Mouse (Mus musculus) midbrain, embryonic 13.5 days (tissue): ENCODE results near the gene Rffl. TPM values are rescaled to one million over a fixed set of nuclear protein-coding genes. Genes with fewer than 3 reads are reported as not detected.

ENCODE experiments used
- ATAC-seq: fragments of 200-750 bp; cut with Nextera tagmentation; 2 replicates; pipeline ENCODE4 v1.8.0; 2017; ENCODE audit warnings: mild to moderate bottlenecking, moderate TSS enrichment, moderate library complexity
- H3K27ac ChIP-seq: fragments of 300-500 bp; sonication (generic); 2 replicates; pipeline ENCODE4 v1.5.1; 2015; ENCODE audit warnings: inconsistent platforms, mild to moderate bottlenecking, moderate library complexity
- H3K27me3 ChIP-seq: fragments of 300-500 bp; sonication (generic); 2 replicates; pipeline ENCODE4 v1.6.1; 2015; ENCODE audit warnings: mild to moderate bottlenecking, inconsistent platforms
- H3K36me3 ChIP-seq: fragments of 300-500 bp; sonication (generic); 2 replicates; pipeline ENCODE4 v1.6.1; 2015; ENCODE audit warnings: mild to moderate bottlenecking, inconsistent platforms
- H3K4me1 ChIP-seq: fragments of 300-500 bp; sonication (generic); replicated peaks from 2 replicates; pipeline ENCODE4 v1.6.1; 2015; ENCODE audit warnings: inconsistent platforms
- H3K4me2 ChIP-seq: fragments of 300-500 bp; sonication (generic); replicated peaks from 2 replicates; pipeline ENCODE4 v1.6.1; 2015; ENCODE audit warnings: moderate library complexity, mild to moderate bottlenecking, inconsistent platforms
- H3K4me3 ChIP-seq: fragments of 300-500 bp; sonication (generic); replicated peaks from 2 replicates; pipeline ENCODE4 v1.5.1; 2015; ENCODE audit warnings: mild to moderate bottlenecking, inconsistent platforms
- H3K9ac ChIP-seq: fragments of 300-500 bp; sonication (generic); replicated peaks from 2 replicates; pipeline ENCODE4 v1.6.1; 2015; ENCODE audit warnings: mild to moderate bottlenecking, inconsistent platforms
- H3K9me3 ChIP-seq: fragments of 300-500 bp; sonication (generic); 2 replicates; pipeline ENCODE4 v1.6.1; 2016; ENCODE audit warnings: mild to moderate bottlenecking, inconsistent platforms
- WGBS: fragments of 180-500 bp; shearing (Covaris S2); methylation state at CpG from one replicate; pipeline ENCODE4 v1.1.7; 2015; 5-methylcytosine and 5-hydroxymethylcytosine counted together
- polyA plus RNA-seq: library from polyadenylated mRNA; unstranded; fragments of >200 nt; fragmentation: Nextera tagmentation; extraction: Ambion mirVana; gene quantifications from 2 replicates; pipeline ENCODE4 v1.2.1, GENCODE M21; 2015

The Rffl gene
- polyA plus RNA-seq, 1 experiment from 2014 or later = 5.9 TPM

GRCm38 (mm10) chr11:82854111-82854510 lies 16.9 kb downstream of the Rffl start:
- H3K9me3 ChIP-seq = no peaks in the 10 kb centered on the region
- no peak overlapping the region for H3K4me2 ChIP-seq
- H3K27me3 ChIP-seq = no peaks in the 10 kb centered on the region
- WGBS = 89% methylated on average over 6 of the region's 6 CpGs
- peaks cover 27% of the 10 kb centered on the region for H3K4me1 ChIP-seq
- no peak for ATAC-seq
- no peak overlapping the region for H3K27ac ChIP-seq
- H3K4me3 ChIP-seq = no peak overlapping the region
- H3K36me3 ChIP-seq = no peaks in the 10 kb centered on the region
- no peak overlapping the region for H3K9ac ChIP-seq

- no peaks in the 10 kb centered on the region for H3K27me3 ChIP-seq
- H3K4me2 ChIP-seq = no peak overlapping the region
- H3K4me1 ChIP-seq = peaks cover 27% of the 10 kb centered on the region
Observed at GRCm38 (mm10) chr11:82852958-82853357, 18.1 kb downstream of the Rffl start.

GRCm38 (mm10) chr11:82852540-82852939 lies 18.5 kb downstream of the Rffl start:
- H3K27me3 ChIP-seq = no peaks in the 10 kb centered on the region
- no peaks in the 10 kb centered on the region for H3K9me3 ChIP-seq
- WGBS = 81% methylated on average over 10 of the region's 10 CpGs
- ATAC-seq = no peak
- H3K4me3 ChIP-seq = no peak overlapping the region
- H3K4me1 ChIP-seq = peaks cover 30% of the 10 kb centered on the region
- H3K27ac ChIP-seq = no peak overlapping the region
- no peak overlapping the region for H3K9ac ChIP-seq
- no peak overlapping the region for H3K4me2 ChIP-seq
- H3K36me3 ChIP-seq = no peaks in the 10 kb centered on the region

More at GRCm38 (mm10) chr11:82852958-82853357, 18.1 kb downstream of the Rffl start:
- H3K9me3 ChIP-seq = no peaks in the 10 kb centered on the region
- 88% methylated on average over 7 of the region's 7 CpGs for WGBS
- H3K36me3 ChIP-seq = no peaks in the 10 kb centered on the region
- no peak overlapping the region for H3K27ac ChIP-seq
- no peak overlapping the region for H3K4me3 ChIP-seq
- H3K9ac ChIP-seq = no peak overlapping the region
- no peak for ATAC-seq

GRCm38 (mm10) chr11:82852115-82852514 lies 18.9 kb downstream of the Rffl start:
- H3K4me1 ChIP-seq = peaks cover 35% of the 10 kb centered on the region
- H3K4me2 ChIP-seq = no peak overlapping the region
- 88% methylated on average over 11 of the region's 11 CpGs for WGBS
- no peak for ATAC-seq
- no peak overlapping the region for H3K4me3 ChIP-seq
- H3K9ac ChIP-seq = no peak overlapping the region
- no peaks in the 10 kb centered on the region for H3K9me3 ChIP-seq
- H3K27me3 ChIP-seq = no peaks in the 10 kb centered on the region
- no peak overlapping the region for H3K27ac ChIP-seq
- no peaks in the 10 kb centered on the region for H3K36me3 ChIP-seq

- H3K4me1 ChIP-seq = peaks cover 44% of the 10 kb centered on the region
- H3K27ac ChIP-seq = peak overlapping the region; percentile 58
- no peak for ATAC-seq
- no peaks in the 10 kb centered on the region for H3K9me3 ChIP-seq
- H3K27me3 ChIP-seq = no peaks in the 10 kb centered on the region
- H3K36me3 ChIP-seq = no peaks in the 10 kb centered on the region
- H3K9ac ChIP-seq = no peak overlapping the region
- H3K4me3 ChIP-seq = no peak overlapping the region
- H3K4me2 ChIP-seq = no peak overlapping the region
- 63% methylated on average over 5 of the region's 5 CpGs for WGBS
Observed at GRCm38 (mm10) chr11:82850259-82850658, 20.8 kb downstream of the Rffl start.

GRCm38 (mm10) chr11:82847571-82848000 lies 23.4 kb downstream of the Rffl start:
- H3K27ac ChIP-seq = no peak overlapping the region
- no peaks in the 10 kb centered on the region for H3K36me3 ChIP-seq
- WGBS = 19% methylated on average over 6 of the region's 6 CpGs
- no peak overlapping the region; the same call in 1 of the 2 replicates for H3K9ac ChIP-seq
- peaks cover 51% of the 10 kb centered on the region for H3K4me1 ChIP-seq
- no peaks in the 10 kb centered on the region for H3K27me3 ChIP-seq
- H3K9me3 ChIP-seq = no peaks in the 10 kb centered on the region
- no peak overlapping the region for H3K4me2 ChIP-seq
- H3K4me3 ChIP-seq = no peak overlapping the region
- ATAC-seq = no peak

- Histone ChIP-seq H3K27me3 (no peaks in the 10 kb centered on the region), H3K4me3 (no peak overlapping the region), H3K4me2 (no peak overlapping the region), H3K27ac (no peak overlapping the region), H3K9ac (no peak overlapping the region), H3K4me1 (peaks cover 45% of the 10 kb centered on the region), H3K9me3 (no peaks in the 10 kb centered on the region), H3K36me3 (no peaks in the 10 kb centered on the region)
- no peak for ATAC-seq
- 66% methylated on average over 3 of the region's 3 CpGs for WGBS
Observed at GRCm38 (mm10) chr11:82846938-82847337, 24.1 kb downstream of the Rffl start.

- no peaks in the 10 kb centered on the region for H3K27me3 ChIP-seq
- H3K9me3 ChIP-seq = no peaks in the 10 kb centered on the region
- ATAC-seq = no peak; the same call in 1 of the 2 replicates
- peak overlapping the region; percentile 24; the same call in 1 of the 2 replicates for H3K9ac ChIP-seq
- peaks cover 39% of the 10 kb centered on the region for H3K4me1 ChIP-seq
- 0 out of 2 replicates have a peak overlapping the region, but pooled peaks have one; percentile 11 for H3K4me3 ChIP-seq
- 27% methylated on average over 4 of the region's 4 CpGs for WGBS
- H3K4me2 ChIP-seq = peak overlapping the region; percentile 33
- H3K27ac ChIP-seq = no peak overlapping the region
- H3K36me3 ChIP-seq = no peaks in the 10 kb centered on the region
Observed at GRCm38 (mm10) chr11:82846079-82846436, 25.0 kb downstream of the Rffl start.

GRCm38 (mm10) chr11:82845415-82846078 lies 25.5 kb downstream of the Rffl start:
- no peaks in the 10 kb centered on the region for H3K9me3 ChIP-seq
- WGBS = 27% methylated on average over 16 of the region's 16 CpGs
- peaks cover 35% of the 10 kb centered on the region for H3K4me1 ChIP-seq
- H3K9ac ChIP-seq = peak overlapping the region; percentile 24; the same call in 1 of the 2 replicates
- no peaks in the 10 kb centered on the region for H3K36me3 ChIP-seq
- H3K27ac ChIP-seq = no peak overlapping the region
- H3K27me3 ChIP-seq = no peaks in the 10 kb centered on the region
- peak; percentile 75 for ATAC-seq
- peak overlapping the region; percentile 33 for H3K4me2 ChIP-seq
- peak overlapping the region; percentile 11; the same call in 1 of the 2 replicates for H3K4me3 ChIP-seq

GRCm38 (mm10) chr11:82844771-82845414 lies 26.1 kb downstream of the Rffl start:
- Histone ChIP-seq H3K9me3 (no peaks in the 10 kb centered on the region), H3K9ac (no peak overlapping the region), H3K4me2 (no peak overlapping the region), H3K36me3 (no peaks in the 10 kb centered on the region), H3K4me3 (no peak overlapping the region), H3K4me1 (peaks cover 29% of the 10 kb centered on the region), H3K27ac (no peak overlapping the region), H3K27me3 (no peaks in the 10 kb centered on the region)
- 76% methylated on average over 11 of the region's 11 CpGs for WGBS
- ATAC-seq = no peak

GRCm38 (mm10) chr11:82838511-82838910 lies 32.5 kb downstream of the Rffl start:
- H3K36me3 ChIP-seq = no peaks in the 10 kb centered on the region
- H3K9ac ChIP-seq = no peak overlapping the region
- ATAC-seq = no peak
- H3K4me2 ChIP-seq = no peak overlapping the region
- H3K27me3 ChIP-seq = no peaks in the 10 kb centered on the region
- H3K27ac ChIP-seq = no peak overlapping the region
- H3K9me3 ChIP-seq = no peaks in the 10 kb centered on the region
- 26% methylated on average over 5 of the region's 5 CpGs for WGBS
- no peak overlapping the region for H3K4me3 ChIP-seq
- peaks cover 22% of the 10 kb centered on the region for H3K4me1 ChIP-seq

- peaks cover 22% of the 10 kb centered on the region for H3K4me1 ChIP-seq
- H3K4me2 ChIP-seq = peak overlapping the region; percentile 9; the same call in 1 of the 2 replicates
- 13% methylated on average over 7 of the region's 7 CpGs for WGBS
- H3K27ac ChIP-seq = 0 out of 2 replicates have a peak overlapping the region, but pooled peaks have one; percentile 11
- no peaks in the 10 kb centered on the region for H3K9me3 ChIP-seq
- no peaks in the 10 kb centered on the region for H3K27me3 ChIP-seq
- ATAC-seq = no peak
- no peak overlapping the region for H3K9ac ChIP-seq
- no peaks in the 10 kb centered on the region for H3K36me3 ChIP-seq
- no peak overlapping the region for H3K4me3 ChIP-seq
Observed at GRCm38 (mm10) chr11:82837848-82838247, 33.2 kb downstream of the Rffl start.
